Mouse (Mus musculus) E14TG2a.4 (cell line): Measurements from ENCODE around the gene BC049352.

Experiments used
- H3K27me3 ChIP-seq: 2 replicates; pipeline ENCODE4 v1.6.1; 2014; ENCODE audit warnings: low read length, control low read depth; ENCODE audit not compliant: insufficient read depth
- H3K36me3 ChIP-seq: 2 replicates; pipeline ENCODE4 v1.6.1; 2014; ENCODE audit warnings: low read length, control low read depth; ENCODE audit not compliant: insufficient read depth
- H3K4me1 ChIP-seq: replicated peaks from 2 replicates; pipeline ENCODE4 v1.6.1; 2014; ENCODE audit warnings: low read depth, low read length, control low read depth
- H3K4me3 ChIP-seq: replicated peaks from 2 replicates; pipeline ENCODE4 v1.5.1; 2014; ENCODE audit warnings: mild to moderate bottlenecking, low read length
- H3K9me3 ChIP-seq: 2 replicates; pipeline ENCODE4 v1.6.1; 2014; ENCODE audit warnings: low read length, control low read depth
- CTCF ChIP-seq: conservative IDR thresholded peaks from 2 replicates; pipeline ENCODE4 v1.5.1; 2014; ENCODE audit warnings: low read length
- NANOG ChIP-seq: IDR thresholded peaks from 2 replicates; pipeline ENCODE4 v1.6.1; 2014; ENCODE audit warnings: borderline replicate concordance, low read length, mixed read lengths
- POU5F1 ChIP-seq: IDR thresholded peaks from 2 replicates; pipeline ENCODE4 v1.6.1; 2014; ENCODE audit warnings: low read length, borderline replicate concordance

BC049352 gene

DNA sequence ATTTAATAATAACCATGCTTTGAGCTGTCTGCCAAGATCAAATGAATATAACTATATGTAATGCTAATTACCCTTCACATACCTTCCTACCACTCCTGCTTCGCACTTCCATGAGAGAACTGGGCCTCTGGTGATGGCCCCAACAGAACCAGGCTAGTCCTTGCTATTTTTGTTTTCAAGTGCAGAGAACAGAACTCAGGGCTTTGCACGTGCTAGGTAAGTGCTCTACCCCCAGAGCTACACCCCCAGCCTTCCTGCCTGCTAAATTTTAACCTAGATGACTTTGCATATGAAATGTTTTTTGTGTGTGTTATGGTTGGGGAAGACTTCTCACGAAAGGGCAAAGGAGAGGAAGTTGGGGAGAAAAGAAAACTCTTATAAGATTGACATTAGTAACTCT lies 714 bp downstream of the BC049352 start:
- no peak for TF ChIP-seq NANOG
- no peak for TF ChIP-seq CTCF
- TF ChIP-seq POU5F1, result no peak
- no peaks in the 10 kb centered on the region for H3K9me3 ChIP-seq
- peaks cover 10% of the 10 kb centered on the region; the same call in 1 of the 2 replicates for H3K27me3 ChIP-seq

DNA sequence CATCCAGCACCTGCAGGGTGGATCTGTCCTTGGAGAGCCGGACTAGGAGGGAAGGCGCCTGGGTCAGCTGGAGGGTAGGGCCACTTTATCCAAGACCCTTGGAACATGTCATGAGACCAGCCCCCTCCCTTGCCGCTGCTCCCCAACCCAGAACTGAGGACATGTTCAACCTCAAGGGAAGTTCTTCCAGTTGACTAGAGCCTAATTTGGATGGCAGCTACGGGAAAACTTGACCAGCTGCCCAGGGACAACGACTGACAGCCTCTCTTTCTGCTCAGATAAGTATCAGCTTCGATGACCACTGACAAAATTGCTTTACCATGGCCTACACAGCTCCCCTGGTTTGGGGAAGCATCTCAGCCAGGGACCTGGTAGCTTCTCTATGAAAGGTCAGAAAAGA lies 1.5 kb downstream of the BC049352 start:
- Histone ChIP-seq H3K4me1 (no peaks in the 10 kb centered on the region), H3K27me3 (peaks cover 10% of the 10 kb centered on the region; the same call in 1 of the 2 replicates), H3K36me3 (no peaks in the 10 kb centered on the region), H3K9me3 (no peaks in the 10 kb centered on the region), H3K4me3 (no peak overlapping the region)
- TF ChIP-seq CTCF (no peak), NANOG (no peak), POU5F1 (no peak)

More for the DNA sequence above, 714 bp downstream of the BC049352 start:
- H3K4me3 ChIP-seq, result no peak overlapping the region
- H3K36me3 ChIP-seq, result no peaks in the 10 kb centered on the region
- H3K4me1 ChIP-seq, result no peaks in the 10 kb centered on the region

DNA sequence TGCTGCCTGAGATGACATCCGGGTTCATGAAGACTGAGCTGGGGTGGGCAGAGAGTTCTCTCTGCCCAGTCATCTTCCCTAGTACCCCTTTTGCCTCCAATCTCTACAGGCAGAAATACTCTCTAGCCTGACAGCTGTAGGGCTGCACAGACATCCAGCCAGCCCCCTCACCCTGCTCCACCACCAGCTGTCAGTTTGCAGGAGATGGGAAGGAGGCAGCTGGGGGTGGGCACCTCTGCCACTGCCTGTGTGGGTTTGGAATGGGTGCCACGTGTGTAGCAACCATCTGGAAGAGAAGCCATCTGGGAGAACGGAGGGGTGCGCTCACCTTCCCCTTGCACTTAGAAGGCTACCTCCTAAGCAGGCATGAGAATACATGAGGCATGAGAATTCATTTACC lies 3.4 kb downstream of the BC049352 start:
- TF ChIP-seq POU5F1, result no peak
- no peak for TF ChIP-seq NANOG
- no peak for TF ChIP-seq CTCF
- Histone ChIP-seq H3K36me3 (no peaks in the 10 kb centered on the region), H3K4me1 (no peaks in the 10 kb centered on the region), H3K27me3 (peaks cover 7% of the 10 kb centered on the region; the same call in 1 of the 2 replicates), H3K4me3 (no peak overlapping the region), H3K9me3 (no peaks in the 10 kb centered on the region)

DNA sequence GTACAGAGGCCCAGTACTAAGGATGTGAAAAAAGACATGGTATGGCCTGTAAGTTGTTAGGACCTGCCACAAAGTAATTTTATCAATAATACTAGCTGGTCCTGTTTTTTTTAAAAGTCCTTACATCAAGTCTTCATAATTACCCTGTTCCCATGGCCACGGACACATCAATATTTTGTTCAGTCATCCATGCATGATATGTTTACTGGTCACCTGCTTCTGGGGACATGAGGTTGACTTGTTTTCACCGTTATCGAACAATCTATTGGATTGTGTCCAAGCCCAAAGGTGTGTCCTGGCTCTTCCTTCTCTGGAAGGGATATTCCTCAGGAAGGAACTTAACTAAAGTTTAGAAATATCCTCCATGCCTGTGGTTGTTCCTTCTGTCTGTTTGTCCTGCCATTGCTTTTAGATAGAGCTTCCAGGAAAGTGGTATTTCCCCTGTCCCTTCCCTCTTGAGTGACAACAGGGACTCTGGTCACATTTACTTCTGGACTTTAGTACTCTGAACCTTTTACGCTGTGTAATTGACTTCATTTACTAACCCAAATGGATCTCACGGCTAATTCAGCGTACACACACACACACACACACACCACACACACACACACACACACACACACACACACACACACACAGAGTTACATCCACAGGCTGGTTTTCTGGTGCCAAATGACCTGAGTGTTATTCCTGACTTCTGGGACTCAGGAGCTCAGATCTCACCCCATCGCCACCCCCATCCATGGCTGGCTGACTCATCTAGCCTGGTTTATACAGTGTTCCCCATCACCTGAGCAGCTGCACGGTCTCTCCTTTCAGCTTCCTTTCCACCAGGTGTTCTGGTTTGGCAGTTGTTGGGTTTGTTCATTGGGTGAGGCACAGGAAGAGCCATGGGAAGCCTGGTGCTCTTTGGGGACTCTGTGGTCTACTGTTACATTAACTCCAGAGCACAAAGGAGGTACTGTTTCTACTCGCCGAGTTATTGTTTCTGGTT lies 7.1 kb downstream of the BC049352 start:
- no peaks in the 10 kb centered on the region for H3K4me1 ChIP-seq
- TF ChIP-seq CTCF, result no peak
- no peak for TF ChIP-seq POU5F1
- TF ChIP-seq NANOG, result no peak
- H3K36me3 ChIP-seq, result no peaks in the 10 kb centered on the region
- H3K9me3 ChIP-seq, result peaks cover 16% of the 10 kb centered on the region
- no peak overlapping the region for H3K4me3 ChIP-seq
- no peaks in the 10 kb centered on the region; the same call in 1 of the 2 replicates for H3K27me3 ChIP-seq

DNA sequence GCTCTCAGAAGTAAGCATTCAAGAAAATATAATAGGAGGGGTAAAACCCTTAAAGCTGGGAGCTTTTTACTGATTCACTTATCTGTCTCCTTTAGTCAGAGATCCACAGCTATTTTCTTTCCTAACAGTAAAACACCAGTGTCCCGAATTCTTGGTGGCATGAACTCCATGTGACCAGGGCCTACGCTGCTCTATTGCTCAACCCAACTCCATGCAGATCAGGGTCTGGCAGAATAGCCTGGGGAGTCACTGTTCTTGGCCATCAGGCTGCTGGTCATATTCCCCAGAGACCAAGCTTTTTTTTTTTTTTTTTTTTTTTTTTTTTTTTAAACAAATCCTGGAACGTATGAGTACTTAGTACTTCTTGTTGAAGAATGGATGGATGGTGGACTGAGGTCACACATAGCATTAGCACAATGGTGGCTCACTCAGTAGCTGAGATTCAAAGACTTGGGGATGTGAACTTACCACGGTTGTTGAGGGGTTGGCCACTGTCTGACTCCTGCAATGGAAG lies 7.9 kb downstream of the BC049352 start:
- Histone ChIP-seq H3K9me3 (peaks cover 23% of the 10 kb centered on the region), H3K4me3 (no peak overlapping the region), H3K36me3 (no peaks in the 10 kb centered on the region), H3K27me3 (peaks cover 2% of the 10 kb centered on the region; the same call in 1 of the 2 replicates), H3K4me1 (no peaks in the 10 kb centered on the region)
- TF ChIP-seq NANOG, result no peak
- TF ChIP-seq CTCF, result no peak
- TF ChIP-seq POU5F1, result no peak

DNA sequence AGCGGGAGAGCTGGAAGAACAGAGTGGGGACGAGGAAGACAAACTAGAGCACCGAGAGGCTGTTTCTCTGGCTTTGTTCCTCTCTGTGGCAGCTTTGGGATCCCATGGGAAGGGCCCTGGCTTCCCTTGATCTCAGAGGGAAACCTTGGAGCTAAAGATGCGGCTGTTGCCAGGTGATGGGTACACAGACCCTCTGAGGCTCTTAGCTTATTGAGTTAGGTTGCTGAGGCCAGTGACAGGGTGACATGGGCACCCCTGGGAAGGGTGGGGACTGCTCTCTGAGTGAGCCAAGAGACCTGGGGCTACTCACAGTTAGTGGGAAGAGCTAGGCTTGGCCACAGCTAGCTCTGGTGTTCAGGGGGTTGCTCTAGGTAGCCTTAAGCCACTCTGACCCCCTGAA lies 13.7 kb downstream of the BC049352 start:
- no peak for TF ChIP-seq CTCF
- no peak for TF ChIP-seq POU5F1
- TF ChIP-seq NANOG, result no peak
- Histone ChIP-seq H3K36me3 (no peaks in the 10 kb centered on the region), H3K4me3 (no peak overlapping the region; the same call in 1 of the 2 replicates), H3K9me3 (peaks cover 23% of the 10 kb centered on the region), H3K4me1 (peaks cover 11% of the 10 kb centered on the region), H3K27me3 (peaks cover 4% of the 10 kb centered on the region; the same call in 1 of the 2 replicates)

DNA sequence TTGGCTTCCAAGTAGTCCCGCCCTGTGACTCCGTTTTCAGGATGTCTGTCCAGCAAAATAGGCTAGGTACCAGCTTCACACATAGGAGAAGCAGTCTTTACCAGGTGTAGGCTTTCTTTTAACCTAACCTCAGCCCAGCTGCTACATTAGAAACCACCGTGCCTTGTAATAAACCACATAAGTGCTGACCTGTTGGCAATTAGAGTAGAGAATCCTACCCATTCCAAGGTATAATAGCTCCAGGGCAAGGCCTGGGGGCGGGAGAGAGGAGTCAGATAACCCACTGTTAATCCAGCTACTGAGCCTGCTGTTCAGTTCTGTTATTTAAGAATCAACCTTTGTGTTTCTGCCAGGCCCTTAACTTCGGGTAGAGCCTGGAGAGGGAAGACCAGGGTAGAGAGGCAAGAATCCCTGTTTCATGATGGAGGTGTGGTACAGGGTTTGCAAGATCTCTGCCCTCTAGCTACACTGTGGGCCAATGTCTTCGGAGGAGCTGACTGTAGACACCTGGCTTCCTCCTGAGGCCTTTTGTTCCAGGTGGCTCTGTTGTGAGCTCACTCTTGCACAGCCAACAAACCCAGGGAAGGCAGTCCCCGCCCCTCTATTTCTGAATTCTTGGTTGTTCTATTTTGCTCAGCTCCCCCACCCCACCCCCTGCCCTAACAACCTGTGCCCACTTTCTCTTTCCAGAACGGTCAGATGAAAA lies 14.5 kb downstream of the BC049352 start:
- H3K36me3 ChIP-seq, result no peaks in the 10 kb centered on the region
- peaks cover 11% of the 10 kb centered on the region for H3K4me1 ChIP-seq
- peaks cover 23% of the 10 kb centered on the region for H3K9me3 ChIP-seq
- H3K4me3 ChIP-seq, result no peak overlapping the region; the same call in 1 of the 2 replicates
- TF ChIP-seq POU5F1, result no peak
- TF ChIP-seq NANOG, result no peak
- TF ChIP-seq CTCF, result no peak
- peaks cover 4% of the 10 kb centered on the region; the same call in 1 of the 2 replicates for H3K27me3 ChIP-seq

DNA sequence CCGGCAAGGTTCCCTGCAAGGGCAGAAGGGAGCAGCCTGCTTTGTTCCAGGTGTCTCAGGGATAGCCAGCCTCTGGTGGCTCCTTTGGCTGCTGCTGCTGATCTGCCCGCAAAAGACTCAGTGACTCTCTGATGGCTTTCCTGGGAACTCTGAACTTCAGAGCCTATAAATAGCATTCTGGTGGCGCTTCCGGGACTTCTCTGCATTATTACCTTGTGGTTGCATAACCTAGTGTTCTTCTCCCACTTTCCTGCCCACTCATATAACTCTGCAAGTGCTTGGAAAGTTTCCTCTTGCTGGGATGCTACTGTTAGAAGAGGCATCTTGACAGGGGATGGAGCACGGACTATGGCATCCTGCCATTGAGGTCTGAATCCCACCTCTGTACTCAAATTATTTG lies 15.7 kb downstream of the BC049352 start:
- no peaks in the 10 kb centered on the region for H3K36me3 ChIP-seq
- no peak overlapping the region for H3K4me3 ChIP-seq
- H3K27me3 ChIP-seq, result peaks cover 4% of the 10 kb centered on the region; the same call in 1 of the 2 replicates
- H3K4me1 ChIP-seq, result peaks cover 11% of the 10 kb centered on the region
- H3K9me3 ChIP-seq, result peaks cover 19% of the 10 kb centered on the region
- TF ChIP-seq NANOG, result no peak
- TF ChIP-seq CTCF, result no peak
- no peak for TF ChIP-seq POU5F1
